8 mouse cellular contexts compared by ENCODE assay signal in genomic region chr5:92353517-92353916, GRCm38 (mm10). TPM values are rescaled to one million over a fixed set of nuclear protein-coding genes. Genes with fewer than 3 reads are reported as not detected.
A peak's percentile ranks its signal among the peaks of the same experiment; 100 is the strongest.
DNase-seq lines count a peak whose midpoint lies in the region; ATAC-seq and TF ChIP-seq lines count a peak whose summit lies in the region.

No protein-coding gene starts in this region.

- H3K4me2 ChIP-seq in limb, embryonic 13.5 days (replicated peaks) = peak overlapping the region; percentile 48
- peak overlapping the region; percentile 63 for H3K4me2 ChIP-seq in myocyte (ENCODE audit: low read depth)

- peaks cover 13% of the 10 kb centered on the region for H3K4me1 ChIP-seq in heart, embryonic 10.5 days
- peaks cover 13% of the 10 kb centered on the region for H3K4me1 ChIP-seq in limb, embryonic 13.5 days

- no peak for TF ChIP-seq CTCF in left cerebral cortex, adult 2 months (IDR thresholded peaks at IDR 0.05)

- no peak overlapping the region for H3ac ChIP-seq in myocyte (ENCODE audit: control insufficient read depth, insufficient read length)

- no peak for ATAC-seq in limb, embryonic 13.5 days (ENCODE audit: low FRiP score, low read depth)

- no peak overlapping the region for H3K9ac ChIP-seq in limb, embryonic 13.5 days

- no peak overlapping the region for H3K27ac ChIP-seq in left cerebral cortex, adult 2 months
- H3K27ac ChIP-seq in heart, embryonic 10.5 days = peak overlapping the region; percentile 71
- H3K27ac ChIP-seq in limb, embryonic 13.5 days = no peak overlapping the region

- H3K27me3 ChIP-seq in heart, embryonic 10.5 days (ENCODE audit: insufficient read depth, poor library complexity, severe bottlenecking) = peaks cover 3% of the 10 kb centered on the region; the same call in 1 of the 2 replicates
- peaks cover under 1% of the 10 kb centered on the region for H3K27me3 ChIP-seq in limb, embryonic 13.5 days
- H3K27me3 ChIP-seq in myocyte (ENCODE audit: control insufficient read depth, insufficient read depth, insufficient read length) = no peaks in the 10 kb centered on the region

- H3K9me3 ChIP-seq in heart, embryonic 10.5 days = no peaks in the 10 kb centered on the region
- H3K9me3 ChIP-seq in limb, embryonic 13.5 days = no peaks in the 10 kb centered on the region

- no peaks in the 10 kb centered on the region for H3K36me3 ChIP-seq in heart, embryonic 10.5 days
- no peaks in the 10 kb centered on the region for H3K36me3 ChIP-seq in limb, embryonic 13.5 days
- no peaks in the 10 kb centered on the region for H3K36me3 ChIP-seq in myocyte (ENCODE audit: control insufficient read depth, insufficient read depth)

- no peak for TF ChIP-seq POLR2A in myocyte (IDR thresholded peaks at IDR 0.05; ENCODE audit: insufficient read length, low read depth)

- no peak for DNase-seq in left cerebral cortex, adult 2 months (ENCODE audit: extremely low spot score in 1 of 2, low spot score in 2 of 2)
- no peak for DNase-seq in left cerebral cortex, adult 9 months (ENCODE audit: low spot score in 2 of 2)
- peak; percentile 79 for DNase-seq in adrenal gland, postnatal 36 days
- no peak for DNase-seq in heart, embryonic 10.5 days (ENCODE audit: low spot score)
- DNase-seq in cerebellum, adult 8-10 months = no peak
- no peak for DNase-seq in left cerebral cortex, adult 18-20 months (ENCODE audit: low spot score in 2 of 2)

- intact Hi-C loops in left cerebral cortex, adult 2 months (cut with DNase I) = no loop called here

- 31% methylated on average over 11 of the region's 11 CpGs for WGBS in heart, embryonic 10.5 days
- WGBS in limb, embryonic 13.5 days = 43% methylated on average over 11 of the region's 11 CpGs

- H3K4me3 ChIP-seq in left cerebral cortex, adult 2 months = peak overlapping the region; percentile 34
- H3K4me3 ChIP-seq in heart, embryonic 10.5 days = peak overlapping the region; percentile 49
- H3K4me3 ChIP-seq in limb, embryonic 13.5 days = peak overlapping the region; percentile 21
- H3K4me3 ChIP-seq in myocyte = peak overlapping the region; percentile 16

- no peaks in the 10 kb centered on the region for H3K79me2 ChIP-seq in myocyte (ENCODE audit: control insufficient read depth, insufficient read depth)

TF ChIP-seq in myocyte, 11 proteins besides CTCF, POLR2A, EP300 and RAD21:
- no peak for TF ChIP-seq MAX (IDR thresholded peaks at IDR 0.05; ENCODE audit: low read depth)
- TF ChIP-seq MYOG (IDR thresholded peaks at IDR 0.05; ENCODE audit: control insufficient read depth in 1 of 3, insufficient read depth in 1 of 3, insufficient read length in 2 of 3, low read depth in 2 of 3) = no peak
- no peak for TF ChIP-seq CEBPB (IDR thresholded peaks at IDR 0.05; ENCODE audit: insufficient read depth, poor library complexity, severe bottlenecking)
- TF ChIP-seq POLR2AphosphoS2 (IDR thresholded peaks at IDR 0.05; ENCODE audit: insufficient read length, low read depth) = no peak
- TF ChIP-seq E2F4 (IDR thresholded peaks at IDR 0.05; ENCODE audit: insufficient read depth) = no peak
- TF ChIP-seq TCF12 (IDR thresholded peaks at IDR 0.05; ENCODE audit: insufficient read depth, poor library complexity, severe bottlenecking) = no peak
- no peak for TF ChIP-seq TCF3 (IDR thresholded peaks at IDR 0.05; ENCODE audit: insufficient read length, low read depth)
- TF ChIP-seq USF1 (IDR thresholded peaks at IDR 0.05; ENCODE audit: low read depth) = no peak
- TF ChIP-seq REST (IDR thresholded peaks at IDR 0.05; ENCODE audit: insufficient read depth, insufficient read length) = no peak
- TF ChIP-seq SRF (IDR thresholded peaks at IDR 0.05; ENCODE audit: control insufficient read depth, insufficient read length, low read depth) = no peak
- TF ChIP-seq MYOD1 (IDR thresholded peaks at IDR 0.05; ENCODE audit: control insufficient read depth in 1 of 3, insufficient read length in 2 of 3, low read depth in 2 of 3) = no peak
TF ChIP-seq in myocyte: peak in this region for 0.

RNA-seq across cellular contexts. Expression of gene Cxcl10, which starts 4.8 kb away (rescaled TPM):
- total RNA-seq in left cerebral cortex, adult 2 months (2021) = not detected
- 1 to 10 TPM in 1 of 2 experiments, under 1 TPM in 1; 0.43 to 1.2 TPM for total RNA-seq in adrenal gland, postnatal 36 days (2021)
- 0.64 TPM in 1 of 2 replicates, not detected in the other for polyA plus RNA-seq in heart, embryonic 10.5 days (2016; fragmentation: Nextera tagmentation; extraction: Ambion mirVana)
- polyA plus RNA-seq in limb, embryonic 13.5 days (2015; fragmentation: Nextera tagmentation; extraction: Ambion mirVana) = 0.94 and 1.5 TPM in 2 replicates
- polyA plus RNA-seq in myocyte (2012; fragmentation: generic; extraction: Trizol) = 0.62 TPM
- total RNA-seq in left cerebral cortex, adult 18-20 months (2021) = under 1 TPM; 0.72 to 0.87 TPM

RNA-seq across cellular contexts. Expression of gene Art3, which starts 21.9 kb away (rescaled TPM):
- total RNA-seq in left cerebral cortex, adult 2 months (2021) = 1 to 10 TPM; 3.8 to 7.5 TPM
- 10 to 100 TPM; 56.8 to 62.4 TPM for total RNA-seq in adrenal gland, postnatal 36 days (2021)
- polyA plus RNA-seq in heart, embryonic 10.5 days (2016; fragmentation: Nextera tagmentation; extraction: Ambion mirVana) = 19.8 and 37.7 TPM in 2 replicates
- polyA plus RNA-seq in limb, embryonic 13.5 days (2015; fragmentation: Nextera tagmentation; extraction: Ambion mirVana) = 5.2 and 5.5 TPM in 2 replicates
- polyA plus RNA-seq in myocyte (2012; fragmentation: generic; extraction: Trizol) = 3.8 TPM
- total RNA-seq in left cerebral cortex, adult 18-20 months (2021) = 1 to 10 TPM; 2.3 to 5.6 TPM

RNA-seq across cellular contexts. Expression of gene Cxcl9, which starts 25.6 kb away (rescaled TPM):
- not detected for total RNA-seq in left cerebral cortex, adult 2 months (2021)
- 1 to 10 TPM; 1.1 to 2.5 TPM for total RNA-seq in adrenal gland, postnatal 36 days (2021)
- not detected in 2 replicates for polyA plus RNA-seq in heart, embryonic 10.5 days (2016; fragmentation: Nextera tagmentation; extraction: Ambion mirVana)
- 0.49 and 0.76 TPM in 2 replicates for polyA plus RNA-seq in limb, embryonic 13.5 days (2015; fragmentation: Nextera tagmentation; extraction: Ambion mirVana)
- 0.02 TPM for polyA plus RNA-seq in myocyte (2012; fragmentation: generic; extraction: Trizol)
- total RNA-seq in left cerebral cortex, adult 18-20 months (2021) = not detected

RNA-seq across cellular contexts. Expression of gene Sdad1, which starts 43.2 kb away (rescaled TPM):
- total RNA-seq in left cerebral cortex, adult 2 months (2021) = 10 to 100 TPM; 21.2 to 21.8 TPM
- 10 to 100 TPM; 30.6 to 33.8 TPM for total RNA-seq in adrenal gland, postnatal 36 days (2021)
- polyA plus RNA-seq in heart, embryonic 10.5 days (2016; fragmentation: Nextera tagmentation; extraction: Ambion mirVana) = 33.2 and 39.5 TPM in 2 replicates
- polyA plus RNA-seq in limb, embryonic 13.5 days (2015; fragmentation: Nextera tagmentation; extraction: Ambion mirVana) = 46.5 and 48.4 TPM in 2 replicates
- polyA plus RNA-seq in myocyte (2012; fragmentation: generic; extraction: Trizol) = 7.5 TPM
- total RNA-seq in left cerebral cortex, adult 18-20 months (2021) = 10 to 100 TPM; 18.5 to 19.1 TPM

Comparison
In these comparisons a context has a peak if more than half of its experiments do, and no peak if none do; other contexts are left out.
1. DNase-seq: peak in adrenal gland, postnatal 36 days (2 of 2); none in left cerebral cortex, adult 2 months (0 of 2), left cerebral cortex, adult 9 months (0 of 2), heart, embryonic 10.5 days (single experiment), cerebellum, adult 8-10 months (single experiment) and left cerebral cortex, adult 18-20 months (0 of 2).
2. RNA of gene Art3, which starts 21.9 kb away (total RNA-seq): 56.8 to 62.4 TPM in adrenal gland, postnatal 36 days; 3.8 to 7.5 TPM in left cerebral cortex, adult 2 months and 2.3 to 5.6 TPM in left cerebral cortex, adult 18-20 months; every median in the first group is over 4 times any median in the second.
3. Peak in every context shown above with its lines, with median percentiles within 50 percentile points of each other: H3K4me3 ChIP-seq.